Mouse (Mus musculus) small intestine, adult 2 months (tissue): Measurements from ENCODE around the gene Rrad.

Source experiments
- CTCF ChIP-seq: fragments of 200-500 bp; IDR thresholded peaks from 2 replicates; pipeline ENCODE4 v1.5.1; 2012; ENCODE audit warnings: low read depth, mild to moderate bottlenecking, control low read depth, inconsistent platforms, low read length, moderate library complexity, mixed read lengths; ENCODE audit not compliant: insufficient replicate concordance, insufficient read length; ENCODE audit errors: extremely low read depth
- POLR2A ChIP-seq: fragments of 200-500 bp; IDR thresholded peaks from 2 replicates; pipeline ENCODE4 v1.6.1; 2012; ENCODE audit warnings: low read depth, mild to moderate bottlenecking, control low read depth, inconsistent platforms, low read length, moderate library complexity

DNA sequence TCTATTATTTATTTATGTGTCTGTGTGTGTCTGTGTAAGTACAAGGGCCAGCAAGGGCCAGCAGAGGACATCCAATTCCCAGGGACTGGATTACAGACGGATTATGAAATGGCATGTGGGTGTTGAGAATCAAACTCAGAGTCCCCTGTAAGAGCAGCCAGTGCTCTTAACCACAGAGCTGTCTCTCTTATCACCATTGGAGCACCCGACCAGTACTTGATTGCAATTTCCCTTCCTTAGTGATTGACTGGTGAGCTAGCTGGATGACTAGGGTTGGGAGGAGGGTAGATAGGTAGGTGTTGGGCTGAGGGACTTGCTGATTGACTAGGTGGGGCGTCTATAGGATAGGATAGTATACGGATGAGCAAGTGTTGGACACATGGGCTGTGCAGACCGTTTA lies 10.4 kb downstream of the Rrad start:
- TF ChIP-seq POLR2A (no peak), CTCF (no peak)
